Mouse (Mus musculus) thymus, adult 2 months (tissue): ENCODE results near the gene Asna1. TPM values are rescaled to one million over a fixed set of nuclear protein-coding genes. Genes with fewer than 3 reads are reported as not detected.
A peak's percentile ranks its signal among the peaks of the same experiment; 100 is the strongest.

Experiments used
- DNase-seq: peaks from one replicate; pipeline ENCODE4 v3.0.0; 2021
- H3K27ac ChIP-seq: fragments of 200-500 bp; 2 replicates; pipeline ENCODE4 v1.5.1; 2012; ENCODE audit warnings: low read length, control low read depth; ENCODE audit not compliant: control insufficient read depth, insufficient read depth
- H3K27me3 ChIP-seq: fragments of 200-500 bp; 2 replicates; pipeline ENCODE4 v1.6.1; 2012; ENCODE audit warnings: mild to moderate bottlenecking, low read length, moderate library complexity, mixed read lengths; ENCODE audit not compliant: control insufficient read depth, insufficient read depth
- H3K36me3 ChIP-seq: fragments of 200-500 bp; 2 replicates; pipeline ENCODE4 v1.6.1; 2012; ENCODE audit warnings: mild to moderate bottlenecking, low read length, moderate library complexity; ENCODE audit not compliant: control insufficient read depth, insufficient read depth
- H3K4me1 ChIP-seq: fragments of 200-500 bp; replicated peaks from 2 replicates; pipeline ENCODE4 v1.6.1; 2012; ENCODE audit warnings: low read length; ENCODE audit not compliant: control insufficient read depth, insufficient read depth
- H3K4me3 ChIP-seq: fragments of 200-500 bp; 2 replicates; pipeline ENCODE4 v1.5.1; 2012; ENCODE audit warnings: mild to moderate bottlenecking, low read length, control low read depth, moderate library complexity; ENCODE audit not compliant: control insufficient read depth, insufficient read depth
- CTCF ChIP-seq: fragments of 200-500 bp; IDR thresholded peaks from 2 replicates; pipeline ENCODE4 v1.5.1; 2012; ENCODE audit warnings: mild to moderate bottlenecking, control low read depth, low read length, moderate library complexity, borderline replicate concordance; ENCODE audit not compliant: control insufficient read depth, poor library complexity, insufficient read depth; ENCODE audit errors: extremely low read depth
- POLR2A ChIP-seq: fragments of 200-500 bp; IDR thresholded peaks from 2 replicates; pipeline ENCODE4 v1.6.1; 2012; ENCODE audit warnings: mild to moderate bottlenecking, low read length, control low read depth, moderate library complexity; ENCODE audit not compliant: control insufficient read depth, poor library complexity, insufficient read depth; ENCODE audit errors: extremely low read depth
- WGBS: fragments of 180-500 bp; shearing (Covaris S2); methylation state at CpG from one replicate; pipeline ENCODE4 v1.1.7; 2018; 5-methylcytosine and 5-hydroxymethylcytosine counted together
- polyA plus RNA-seq: library from polyadenylated mRNA; depleted of rRNA; stranded (reverse); fragments of >200 nt; gene quantifications from 2 replicates; pipeline ENCODE4 v1.2.3, GENCODE M21; 2012

Asna1 gene
- polyA plus RNA-seq, 1 experiment = 152 TPM

DNA sequence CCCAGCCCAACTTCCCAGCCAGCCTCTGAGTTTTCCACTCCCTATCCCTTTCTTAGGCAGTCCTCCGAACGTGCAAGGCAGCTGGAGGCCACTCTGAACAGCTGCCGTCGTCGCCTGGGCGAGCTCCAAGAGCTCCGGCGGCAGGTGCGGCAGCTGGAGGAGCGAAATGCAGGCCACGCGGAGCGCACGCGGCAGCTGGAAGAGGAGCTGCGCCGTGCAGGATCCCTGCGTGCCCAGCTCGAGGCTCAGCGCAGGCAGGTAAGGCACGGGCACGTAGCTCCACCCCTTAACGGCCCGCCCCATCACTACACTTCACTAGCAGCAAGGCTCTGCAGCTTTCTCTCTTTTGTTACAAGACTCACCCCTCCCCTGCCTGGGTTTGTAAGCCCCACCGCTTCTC lies 29.4 kb downstream of the Asna1 start:
- H3K36me3 ChIP-seq = no peaks in the 10 kb centered on the region
- WGBS = 91% methylated on average over 25 of the region's 25 CpGs
- TF ChIP-seq POLR2A = no peak
- no peak for TF ChIP-seq CTCF
- H3K27me3 ChIP-seq = no peaks in the 10 kb centered on the region
- no peak overlapping the region for H3K4me3 ChIP-seq
- DNase-seq = no peak
- peaks cover 9% of the 10 kb centered on the region for H3K4me1 ChIP-seq
- H3K27ac ChIP-seq = no peak overlapping the region

DNA sequence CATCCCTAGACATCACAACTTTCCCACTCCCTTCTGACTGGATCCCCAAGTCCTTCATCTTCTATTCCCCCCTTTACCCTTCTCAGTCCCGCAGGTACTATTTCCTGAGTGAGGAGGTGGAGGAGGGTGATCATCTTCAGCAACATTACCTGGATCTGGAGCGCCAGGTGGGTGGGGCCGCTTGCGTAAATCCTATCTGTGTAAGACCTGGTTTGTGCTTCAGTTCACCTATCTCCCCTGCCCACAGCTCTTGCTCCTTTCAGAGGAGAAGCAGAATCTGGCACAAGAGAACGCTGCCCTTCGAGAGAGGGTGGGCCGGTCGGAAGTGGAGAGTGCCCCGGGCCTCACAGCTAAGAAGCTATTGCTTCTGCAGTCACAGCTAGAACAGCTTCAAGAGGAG lies 30.7 kb downstream of the Asna1 start:
- no peak for DNase-seq
- Histone ChIP-seq H3K4me3 (no peak overlapping the region), H3K4me1 (peaks cover 11% of the 10 kb centered on the region), H3K36me3 (no peaks in the 10 kb centered on the region), H3K27ac (no peak overlapping the region), H3K27me3 (no peaks in the 10 kb centered on the region)
- 97% methylated on average over 9 of the region's 9 CpGs for WGBS
- TF ChIP-seq CTCF = no peak

DNA sequence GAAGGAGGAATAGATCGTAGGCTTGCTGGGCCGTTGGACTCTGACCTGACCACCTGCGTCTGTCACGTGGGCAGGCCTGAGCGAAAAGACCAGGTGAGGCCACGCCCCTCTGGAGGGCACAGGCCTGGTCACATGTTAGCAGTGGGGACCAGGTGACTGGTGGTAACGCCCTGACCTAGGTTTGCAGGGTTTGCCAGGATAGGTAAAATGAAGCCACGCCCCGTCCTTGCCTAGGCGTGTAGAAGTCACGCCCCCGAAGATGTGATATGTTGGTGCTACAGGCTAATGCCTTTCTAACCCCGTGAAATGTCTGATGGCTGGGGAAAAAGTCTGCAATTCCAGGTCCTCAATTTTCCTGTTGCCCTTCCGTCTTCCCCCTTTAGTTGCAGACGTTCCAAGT lies 34.2 kb downstream of the Asna1 start:
- Histone ChIP-seq H3K4me1 (peaks cover 11% of the 10 kb centered on the region), H3K36me3 (no peaks in the 10 kb centered on the region), H3K27ac (no peak overlapping the region), H3K27me3 (no peaks in the 10 kb centered on the region), H3K4me3 (peak overlapping the region; percentile 52)
- no peak for TF ChIP-seq CTCF
- TF ChIP-seq POLR2A = no peak
- no peak for DNase-seq
- 13% methylated on average over 15 of the region's 15 CpGs for WGBS

DNA sequence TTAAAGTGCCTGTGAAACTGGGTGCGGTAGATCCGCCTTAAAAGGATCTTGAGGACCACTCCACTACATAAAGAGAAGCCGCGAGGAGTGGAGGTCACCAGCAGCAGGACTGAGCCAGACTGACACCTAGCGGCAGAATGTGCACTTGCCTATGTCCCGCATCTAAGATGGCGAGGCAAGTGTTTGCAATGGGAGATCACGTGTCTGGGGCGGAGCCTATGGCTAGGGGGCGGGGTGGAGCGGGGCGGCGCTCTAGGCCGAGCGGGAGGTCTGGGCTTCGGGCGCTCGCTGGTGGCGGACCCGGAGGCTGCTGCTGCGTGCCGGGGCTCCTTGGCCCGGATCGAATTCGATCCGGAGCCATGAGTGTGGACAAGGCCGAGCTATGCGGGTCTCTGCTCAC lies 34.7 kb downstream of the Asna1 start, which contains the start of gene Hook2:
TSS of gene Hook2 (plus strand) at position 255 of the 400 bp plus-strand sequence.
- under 1% methylated on average over 28 of the region's 28 CpGs for WGBS
- peak; percentile 96 for DNase-seq
- Histone ChIP-seq H3K27ac (0 out of 2 replicates have a peak within 1 kb of the TSS, but pooled peaks have one; percentile 6), H3K27me3 (no peaks in the 10 kb centered on the region), H3K36me3 (no peaks in the 10 kb centered on the region), H3K4me1 (peaks cover 14% of the 10 kb centered on the region), H3K4me3 (peak within 1 kb of the TSS; percentile 52)
- TF ChIP-seq POLR2A (no peak; the same call in 1 of the 2 replicates), CTCF (peak; percentile 81)

DNA sequence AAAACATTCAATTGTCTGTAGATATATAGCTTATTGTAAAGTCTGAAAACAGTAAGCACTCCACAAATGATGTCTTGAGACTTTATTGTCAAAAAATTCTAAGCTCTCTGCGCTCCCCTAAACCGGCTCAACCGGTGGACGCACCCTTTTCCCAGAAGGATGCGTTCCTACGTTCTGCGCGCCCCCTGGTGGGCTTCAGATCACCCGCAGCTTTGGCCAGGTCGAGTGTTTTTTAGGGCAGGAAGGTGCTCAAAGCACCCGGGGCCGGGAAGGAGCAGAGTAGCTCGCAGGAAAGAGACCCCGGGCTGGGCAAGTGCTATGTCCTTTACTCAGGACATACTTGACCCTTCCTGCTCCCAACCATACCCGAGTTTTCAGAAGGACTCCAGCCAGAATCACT lies 35.3 kb downstream of the Asna1 start:
- Histone ChIP-seq H3K27me3 (no peaks in the 10 kb centered on the region), H3K4me1 (peaks cover 19% of the 10 kb centered on the region), H3K27ac (0 out of 2 replicates have a peak overlapping the region, but pooled peaks have one; percentile 6), H3K4me3 (peak overlapping the region; percentile 33), H3K36me3 (no peaks in the 10 kb centered on the region)
- peak; percentile 92 for DNase-seq
- TF ChIP-seq CTCF = peak; percentile 97
- no peak for TF ChIP-seq POLR2A
- WGBS = 0% methylated on average over 15 of the region's 15 CpGs

DNA sequence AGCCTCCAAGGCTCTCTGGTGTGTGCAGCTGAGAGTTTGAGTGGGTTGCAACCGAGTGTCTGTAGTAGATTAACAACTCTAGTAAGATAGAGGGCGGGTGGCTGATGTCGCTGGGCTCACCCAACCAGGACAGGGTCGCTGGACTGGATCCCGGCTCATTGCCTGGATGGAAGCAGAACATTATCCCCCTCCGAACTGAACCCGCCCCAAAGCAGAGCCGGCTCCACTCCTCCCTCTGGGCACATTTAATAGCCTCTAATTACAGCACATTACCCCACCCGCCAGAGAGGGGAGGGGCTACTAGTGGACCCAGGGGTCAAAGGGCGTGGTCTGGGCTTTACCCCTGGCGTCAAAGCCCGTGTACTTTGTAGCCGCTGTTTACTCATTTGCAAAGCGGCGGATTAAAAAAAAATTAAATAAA lies 35.8 kb downstream of the Asna1 start:
- TF ChIP-seq CTCF = no peak
- TF ChIP-seq POLR2A = no peak
- 38% methylated on average over 15 of the region's 15 CpGs for WGBS
- H3K27ac ChIP-seq = no peak overlapping the region

DNA sequence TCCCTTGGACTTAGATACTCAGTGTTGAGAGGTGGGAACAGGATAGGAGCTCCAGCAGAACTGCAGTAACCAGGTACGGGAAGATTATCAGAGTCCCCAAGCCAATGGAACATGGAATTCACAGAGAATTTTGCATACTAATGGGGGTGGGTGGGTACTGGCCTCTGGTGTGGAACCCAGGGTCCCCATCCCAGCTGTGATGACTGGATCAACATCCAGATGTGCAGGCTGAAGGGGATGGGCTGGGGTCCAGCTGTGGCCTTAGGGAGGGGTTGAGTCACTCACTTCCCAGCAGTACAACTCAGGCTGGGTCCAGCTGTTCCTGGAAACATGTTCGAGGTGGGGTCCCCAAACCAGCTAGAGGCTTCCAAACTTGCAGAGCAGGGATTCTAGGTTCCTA lies 37.2 kb downstream of the Asna1 start:
- peaks cover 26% of the 10 kb centered on the region for H3K4me1 ChIP-seq
- H3K27me3 ChIP-seq = no peaks in the 10 kb centered on the region
- no peaks in the 10 kb centered on the region for H3K36me3 ChIP-seq
- no peak overlapping the region for H3K4me3 ChIP-seq
- no peak for DNase-seq
- no peak overlapping the region for H3K27ac ChIP-seq
- 96% methylated on average over 2 of the region's 2 CpGs for WGBS
- TF ChIP-seq POLR2A (no peak), CTCF (no peak)

More for the DNA sequence above, 35.8 kb downstream of the Asna1 start:
- Histone ChIP-seq H3K4me1 (peaks cover 24% of the 10 kb centered on the region), H3K36me3 (no peaks in the 10 kb centered on the region), H3K27me3 (no peaks in the 10 kb centered on the region), H3K4me3 (no peak overlapping the region)
- no peak for DNase-seq
